Mouse (Mus musculus): ENCODE data around the gene Dgkh. TPM values are rescaled to one million over a fixed set of nuclear protein-coding genes. Genes with fewer than 3 reads are reported as not detected.
"Not testable (repeated sequence)": the region's sequence is repeated elsewhere in the genome, so short reads cannot be mapped to it uniquely, and the experiment has no call there.

Dgkh gene
- polyA plus RNA-seq, 1 experiment from 2014 or later = 2.9 TPM

GRCm38 (mm10) chr14:78725976-78726375 lies 6.6 kb downstream of the Dgkh start:
- Histone ChIP-seq H3K4me2 (peak overlapping the region; percentile 94), H3K4me3 (ENCODE audit: low read depth, low read length) (peak overlapping the region; percentile 69), H3K9ac (ENCODE audit: low read depth, low read length) (peak overlapping the region; percentile 77), H3K27me3 (ENCODE audit: control insufficient read depth, insufficient read depth, low read length) (no peaks in the 10 kb centered on the region), H3K9me3 (replicated peaks; ENCODE audit: control insufficient read depth, low read length) (no peaks in the 10 kb centered on the region), H3K36me3 (ENCODE audit: control insufficient read depth, insufficient read depth, low read length) (no peaks in the 10 kb centered on the region), H3K27ac (ENCODE audit: low read depth, low read length) (no peak overlapping the region), H3K4me1 (ENCODE audit: control insufficient read depth, insufficient read depth, low read length) (0 out of 2 replicates have a peak, but pooled peaks cover 2% of the 10 kb centered on the region)
- ATAC-seq (replicated peaks; ENCODE audit: insufficient number of reproducible peaks, low FRiP score, low TSS enrichment) = no peak
- WGBS (ENCODE audit: insufficient replicate concordance) = 16% methylated on average over 13 of the region's 13 CpGs

- 0 out of 2 replicates have a peak, but pooled peaks cover 2% of the 10 kb centered on the region for H3K4me1 ChIP-seq (ENCODE audit: control insufficient read depth, insufficient read depth, low read length)
- H3K36me3 ChIP-seq (ENCODE audit: control insufficient read depth, insufficient read depth, low read length) = no peaks in the 10 kb centered on the region
- peak overlapping the region; percentile 69 for H3K4me3 ChIP-seq (ENCODE audit: low read depth, low read length)
- no peaks in the 10 kb centered on the region for H3K27me3 ChIP-seq (ENCODE audit: control insufficient read depth, insufficient read depth, low read length)
- H3K9me3 ChIP-seq (replicated peaks; ENCODE audit: control insufficient read depth, low read length) = no peaks in the 10 kb centered on the region
- WGBS (ENCODE audit: insufficient replicate concordance) = 2% methylated on average over 26 of the region's 26 CpGs
- H3K4me2 ChIP-seq = peak overlapping the region; percentile 94
- H3K27ac ChIP-seq (ENCODE audit: low read depth, low read length) = peak overlapping the region; percentile 72
- peak overlapping the region; percentile 77 for H3K9ac ChIP-seq (ENCODE audit: low read depth, low read length)
- ATAC-seq (replicated peaks; ENCODE audit: insufficient number of reproducible peaks, low FRiP score, low TSS enrichment) = peak; percentile 68
Measured at GRCm38 (mm10) chr14:78725307-78725956, 7.1 kb downstream of the Dgkh start.

- Histone ChIP-seq H3K27me3 (ENCODE audit: control insufficient read depth, insufficient read depth, low read length) (no peaks in the 10 kb centered on the region), H3K4me3 (ENCODE audit: low read depth, low read length) (peak overlapping the region; percentile 69), H3K9me3 (replicated peaks; ENCODE audit: control insufficient read depth, low read length) (no peaks in the 10 kb centered on the region), H3K4me1 (ENCODE audit: control insufficient read depth, insufficient read depth, low read length) (0 out of 2 replicates have a peak, but pooled peaks cover 2% of the 10 kb centered on the region), H3K4me2 (peak overlapping the region; percentile 94), H3K9ac (ENCODE audit: low read depth, low read length) (peak overlapping the region; percentile 77), H3K36me3 (ENCODE audit: control insufficient read depth, insufficient read depth, low read length) (no peaks in the 10 kb centered on the region), H3K27ac (ENCODE audit: low read depth, low read length) (peak overlapping the region; percentile 72)
- ATAC-seq (replicated peaks; ENCODE audit: insufficient number of reproducible peaks, low FRiP score, low TSS enrichment) = peak; percentile 96
- WGBS (ENCODE audit: insufficient replicate concordance) = under 1% methylated on average over 52 of the region's 52 CpGs
Measured at GRCm38 (mm10) chr14:78724414-78725306, 7.9 kb downstream of the Dgkh start.

GRCm38 (mm10) chr14:78723655-78724054 lies 8.9 kb downstream of the Dgkh start:
- H3K4me1 ChIP-seq (ENCODE audit: control insufficient read depth, insufficient read depth, low read length); ATAC-seq (replicated peaks; ENCODE audit: insufficient number of reproducible peaks, low FRiP score, low TSS enrichment); H3K4me3 ChIP-seq (ENCODE audit: low read depth, low read length); H3K36me3 ChIP-seq (ENCODE audit: control insufficient read depth, insufficient read depth, low read length); H3K9me3 ChIP-seq (replicated peaks; ENCODE audit: control insufficient read depth, low read length); H3K27me3 ChIP-seq (ENCODE audit: control insufficient read depth, insufficient read depth, low read length); H3K9ac ChIP-seq (ENCODE audit: low read depth, low read length); H3K27ac ChIP-seq (ENCODE audit: low read depth, low read length): not testable (repeated sequence)
- peak overlapping the region; percentile 94; the same call in 1 of the 2 replicates for H3K4me2 ChIP-seq
- WGBS (ENCODE audit: insufficient replicate concordance) = 80% methylated on average over 4 of the region's 4 CpGs

GRCm38 (mm10) chr14:78722031-78722430 lies 10.5 kb downstream of the Dgkh start:
- no peak overlapping the region for H3K27ac ChIP-seq (ENCODE audit: low read depth, low read length)
- H3K4me3 ChIP-seq (ENCODE audit: low read depth, low read length) = no peak overlapping the region
- 0 out of 2 replicates have a peak, but pooled peaks cover 2% of the 10 kb centered on the region for H3K4me1 ChIP-seq (ENCODE audit: control insufficient read depth, insufficient read depth, low read length)
- no peaks in the 10 kb centered on the region for H3K36me3 ChIP-seq (ENCODE audit: control insufficient read depth, insufficient read depth, low read length)
- no peak overlapping the region for H3K9ac ChIP-seq (ENCODE audit: low read depth, low read length)
- H3K9me3 ChIP-seq (replicated peaks; ENCODE audit: control insufficient read depth, low read length) = no peaks in the 10 kb centered on the region
- 68% methylated on average over 5 of the region's 5 CpGs for WGBS (ENCODE audit: insufficient replicate concordance)
- ATAC-seq (replicated peaks; ENCODE audit: insufficient number of reproducible peaks, low FRiP score, low TSS enrichment) = no peak
- H3K4me2 ChIP-seq = no peak overlapping the region
- no peaks in the 10 kb centered on the region for H3K27me3 ChIP-seq (ENCODE audit: control insufficient read depth, insufficient read depth, low read length)

- ATAC-seq (replicated peaks; ENCODE audit: insufficient number of reproducible peaks, low FRiP score, low TSS enrichment) = no peak
- Histone ChIP-seq H3K9me3 (replicated peaks; ENCODE audit: control insufficient read depth, low read length) (no peaks in the 10 kb centered on the region), H3K36me3 (ENCODE audit: control insufficient read depth, insufficient read depth, low read length) (no peaks in the 10 kb centered on the region), H3K4me2 (no peak overlapping the region), H3K27me3 (ENCODE audit: control insufficient read depth, insufficient read depth, low read length) (no peaks in the 10 kb centered on the region), H3K4me1 (ENCODE audit: control insufficient read depth, insufficient read depth, low read length) (no peaks in the 10 kb centered on the region), H3K27ac (ENCODE audit: low read depth, low read length) (no peak overlapping the region), H3K9ac (ENCODE audit: low read depth, low read length) (no peak overlapping the region), H3K4me3 (ENCODE audit: low read depth, low read length) (no peak overlapping the region)
- 85% methylated on average over 7 of the region's 7 CpGs for WGBS (ENCODE audit: insufficient replicate concordance)
Measured at GRCm38 (mm10) chr14:78716035-78716434, 16.5 kb downstream of the Dgkh start.

- Histone ChIP-seq H3K27ac (ENCODE audit: low read depth, low read length) (peak overlapping the region; percentile 24), H3K4me2 (peak overlapping the region; percentile 49), H3K36me3 (ENCODE audit: control insufficient read depth, insufficient read depth, low read length) (no peaks in the 10 kb centered on the region), H3K4me1 (ENCODE audit: control insufficient read depth, insufficient read depth, low read length) (no peaks in the 10 kb centered on the region), H3K4me3 (ENCODE audit: low read depth, low read length) (no peak overlapping the region), H3K27me3 (ENCODE audit: control insufficient read depth, insufficient read depth, low read length) (no peaks in the 10 kb centered on the region), H3K9me3 (replicated peaks; ENCODE audit: control insufficient read depth, low read length) (no peaks in the 10 kb centered on the region), H3K9ac (ENCODE audit: low read depth, low read length) (no peak overlapping the region)
- no peak for ATAC-seq (replicated peaks; ENCODE audit: insufficient number of reproducible peaks, low FRiP score, low TSS enrichment)
- 57% methylated on average over 20 of the region's 20 CpGs for WGBS (ENCODE audit: insufficient replicate concordance)
Measured at GRCm38 (mm10) chr14:78712565-78713148, 19.9 kb downstream of the Dgkh start.

- no peak overlapping the region for H3K4me2 ChIP-seq
- H3K27me3 ChIP-seq (ENCODE audit: control insufficient read depth, insufficient read depth, low read length) = no peaks in the 10 kb centered on the region
- no peak overlapping the region for H3K4me3 ChIP-seq (ENCODE audit: low read depth, low read length)
- no peaks in the 10 kb centered on the region for H3K4me1 ChIP-seq (ENCODE audit: control insufficient read depth, insufficient read depth, low read length)
- H3K9me3 ChIP-seq (replicated peaks; ENCODE audit: control insufficient read depth, low read length) = no peaks in the 10 kb centered on the region
- H3K27ac ChIP-seq (ENCODE audit: low read depth, low read length) = no peak overlapping the region
- ATAC-seq (replicated peaks; ENCODE audit: insufficient number of reproducible peaks, low FRiP score, low TSS enrichment) = no peak
- no peak overlapping the region for H3K9ac ChIP-seq (ENCODE audit: low read depth, low read length)
- H3K36me3 ChIP-seq (ENCODE audit: control insufficient read depth, insufficient read depth, low read length) = no peaks in the 10 kb centered on the region
- 59% methylated on average over 4 of the region's 4 CpGs for WGBS (ENCODE audit: insufficient replicate concordance)
Measured at GRCm38 (mm10) chr14:78710647-78711046, 21.9 kb downstream of the Dgkh start.
